Mouse (Mus musculus) limb, embryonic 10.5 days (tissue): Measurements from ENCODE around the gene Galns. TPM values are rescaled to one million over a fixed set of nuclear protein-coding genes. Genes with fewer than 3 reads are reported as not detected.
A peak's percentile ranks its signal among the peaks of the same experiment; 100 is the strongest.

Experiments
- DNase-seq: peaks from one replicate; pipeline ENCODE4 v3.0.0-alpha.2; 2017; ENCODE audit warnings: low spot score
- H3K27ac ChIP-seq: fragments of 300-500 bp; sonication (generic); 2 replicates; pipeline ENCODE4 v1.5.1; 2016; ENCODE audit warnings: mild to moderate bottlenecking
- H3K27me3 ChIP-seq: fragments of 300-500 bp; sonication (generic); 2 replicates; pipeline ENCODE4 v1.6.1; 2016; ENCODE audit warnings: low read depth, mild to moderate bottlenecking; ENCODE audit not compliant: poor library complexity, severe bottlenecking
- H3K36me3 ChIP-seq: fragments of 300-500 bp; sonication (generic); 2 replicates; pipeline ENCODE4 v1.6.1; 2016; ENCODE audit warnings: mild to moderate bottlenecking, moderate library complexity
- H3K4me1 ChIP-seq: fragments of 300-500 bp; sonication (generic); 2 replicates; pipeline ENCODE4 v1.6.1; 2016
- H3K4me3 ChIP-seq: fragments of 300-500 bp; sonication (generic); 2 replicates; pipeline ENCODE4 v1.5.1; 2016; ENCODE audit warnings: mild to moderate bottlenecking, moderate library complexity
- H3K9me3 ChIP-seq: fragments of 300-500 bp; sonication (generic); replicated peaks from 2 replicates; pipeline ENCODE4 v1.6.1; 2016; ENCODE audit warnings: mild to moderate bottlenecking
- WGBS: fragments of 180-500 bp; shearing (Covaris S2); methylation state at CpG from one replicate; pipeline ENCODE4 v1.1.7; 2016; 5-methylcytosine and 5-hydroxymethylcytosine counted together
- polyA plus RNA-seq: library from polyadenylated mRNA; unstranded; fragments of >200 nt; fragmentation: Nextera tagmentation; extraction: Ambion mirVana; gene quantifications from 2 replicates; pipeline ENCODE4 v1.2.1, GENCODE M21; 2016

Galns gene
- polyA plus RNA-seq, 1 experiment from 2014 or later: 5.7 TPM

DNA sequence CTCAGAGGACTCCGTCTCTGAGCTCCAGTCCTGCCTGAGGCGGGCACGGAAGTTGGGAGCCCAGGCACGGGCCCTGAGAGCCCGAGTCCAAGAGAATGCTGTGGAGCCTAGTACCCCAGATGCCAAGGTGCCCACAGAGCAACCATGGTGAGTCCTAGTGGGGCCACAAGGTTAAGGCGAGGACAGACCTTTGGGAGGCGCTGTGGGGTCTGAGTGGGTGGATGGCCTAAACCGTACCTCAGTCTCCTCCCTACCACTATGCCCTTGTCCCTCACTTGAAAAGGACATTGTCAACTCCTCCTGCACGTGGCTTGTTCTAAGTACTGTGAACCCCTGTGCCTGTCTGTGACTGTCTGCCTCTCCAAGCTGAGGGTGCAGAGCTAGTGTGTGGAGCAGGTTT, 41.9 kb downstream of the Galns start:
- Histone ChIP-seq H3K4me1 (peaks cover 56% of the 10 kb centered on the region), H3K27ac (peak overlapping the region; percentile 98)
- 85% methylated on average over 9 of the region's 9 CpGs for WGBS

DNA sequence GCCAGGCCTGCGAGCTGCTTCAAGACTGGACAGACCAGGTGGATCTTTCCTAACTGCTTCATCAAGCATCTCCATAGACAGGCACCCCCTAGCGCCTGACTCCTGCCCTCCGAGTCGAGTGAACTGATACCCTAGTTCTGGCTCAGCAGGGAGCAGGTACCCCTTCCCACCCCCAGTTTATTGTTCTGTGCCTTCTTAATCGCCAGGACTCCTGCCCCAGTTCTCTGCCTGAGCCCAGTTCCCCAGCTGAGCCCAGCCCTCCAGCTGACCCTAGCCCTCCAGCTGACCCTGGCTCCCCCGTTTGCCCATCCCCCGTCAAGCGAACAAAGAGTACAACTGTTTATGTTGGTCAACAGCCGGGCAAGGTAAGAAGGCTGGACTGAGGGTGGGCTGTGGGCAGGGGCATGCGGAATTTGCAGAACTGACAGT, 42.4 kb downstream of the Galns start:
- Histone ChIP-seq H3K9me3 (no peaks in the 10 kb centered on the region), H3K27me3 (no peaks in the 10 kb centered on the region), H3K4me3 (peak overlapping the region; percentile 98), H3K4me1 (peaks cover 55% of the 10 kb centered on the region), H3K27ac (peak overlapping the region; percentile 98), H3K36me3 (peaks cover 56% of the 10 kb centered on the region)
- no peak for DNase-seq
- 18% methylated on average over 10 of the region's 10 CpGs for WGBS

More for the DNA sequence above, 41.9 kb downstream of the Galns start:
- Histone ChIP-seq H3K27me3 (no peaks in the 10 kb centered on the region), H3K36me3 (peaks cover 60% of the 10 kb centered on the region), H3K9me3 (no peaks in the 10 kb centered on the region), H3K4me3 (peak overlapping the region; percentile 98)
- no peak for DNase-seq

DNA sequence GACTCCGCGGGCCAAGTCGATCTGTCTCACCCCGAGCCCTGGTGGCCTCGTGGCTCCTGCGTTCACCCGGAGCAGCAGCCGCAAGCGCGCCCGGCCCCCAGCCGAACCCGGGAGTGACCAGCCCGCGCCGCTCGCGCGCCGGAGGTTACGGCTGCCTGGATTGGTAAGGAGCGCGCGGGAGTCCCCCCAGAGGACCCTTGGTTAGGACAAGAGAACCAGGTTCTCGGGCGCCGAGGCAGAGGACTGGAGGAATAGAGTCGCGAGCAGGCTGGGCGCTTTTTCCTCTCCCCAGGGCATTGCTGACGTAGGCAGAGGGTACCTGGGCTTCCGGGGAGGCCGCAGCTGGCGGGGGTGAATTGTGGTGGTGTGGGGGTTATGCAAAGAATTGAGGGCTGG, 43.2 kb downstream of the Galns start:
- H3K4me3 ChIP-seq: peak overlapping the region; percentile 98
- DNase-seq: no peak
- peak overlapping the region; percentile 98 for H3K27ac ChIP-seq
- H3K36me3 ChIP-seq: peaks cover 48% of the 10 kb centered on the region
- no peaks in the 10 kb centered on the region for H3K9me3 ChIP-seq
- under 1% methylated on average over 34 of the region's 34 CpGs for WGBS
- H3K27me3 ChIP-seq: no peaks in the 10 kb centered on the region
- H3K4me1 ChIP-seq: peaks cover 53% of the 10 kb centered on the region

DNA sequence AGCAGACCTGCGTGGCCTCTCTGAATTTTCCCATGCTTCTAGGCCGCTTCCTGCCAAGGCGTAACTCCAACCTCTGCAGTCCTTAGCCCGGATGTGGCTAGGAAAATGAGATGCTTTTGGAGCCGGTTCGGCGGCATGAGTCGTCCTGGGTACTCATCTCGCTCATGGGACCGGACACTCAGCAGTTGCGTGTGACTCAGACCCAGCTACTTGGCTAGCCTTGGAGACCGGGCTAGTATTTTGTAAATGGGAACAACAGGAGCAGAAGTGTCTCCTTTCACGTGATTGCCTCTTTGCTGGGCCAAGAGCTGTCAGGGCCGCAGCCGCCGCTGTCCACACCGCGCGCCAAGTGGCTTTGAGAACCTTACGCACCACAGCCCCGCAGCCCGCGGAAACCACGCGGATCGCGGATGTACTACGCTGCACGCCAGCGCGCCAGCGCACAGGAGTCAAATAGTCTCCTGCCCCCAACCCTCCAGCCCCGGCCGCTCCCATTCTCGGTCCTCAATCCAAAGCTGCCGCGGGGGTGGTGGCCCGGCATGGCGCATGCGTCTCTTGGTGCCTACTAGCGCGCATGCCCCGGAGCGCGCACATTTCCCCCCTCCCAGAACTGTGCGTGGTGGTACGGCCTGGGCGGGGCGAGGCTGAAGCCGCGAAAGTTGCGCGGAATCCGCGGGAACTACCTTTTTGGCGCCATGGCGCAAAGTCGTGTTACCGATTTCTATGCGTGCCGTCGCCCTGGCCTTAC, 43.7 kb downstream of the Galns start, which contains the start of gene Cdt1:
Cdt1 (plus strand) TSS at position 655 of the 748 bp plus-strand sequence.
- H3K4me1 ChIP-seq: peaks cover 52% of the 10 kb centered on the region
- DNase-seq: peak; percentile 99
- no peaks in the 10 kb centered on the region for H3K27me3 ChIP-seq
- WGBS: under 1% methylated on average over 62 of the region's 62 CpGs
- H3K36me3 ChIP-seq: peaks cover 42% of the 10 kb centered on the region
- peak within 1 kb of the TSS; percentile 98 for H3K4me3 ChIP-seq
- peak within 1 kb of the TSS; percentile 98 for H3K27ac ChIP-seq
- H3K9me3 ChIP-seq: no peaks in the 10 kb centered on the region

DNA sequence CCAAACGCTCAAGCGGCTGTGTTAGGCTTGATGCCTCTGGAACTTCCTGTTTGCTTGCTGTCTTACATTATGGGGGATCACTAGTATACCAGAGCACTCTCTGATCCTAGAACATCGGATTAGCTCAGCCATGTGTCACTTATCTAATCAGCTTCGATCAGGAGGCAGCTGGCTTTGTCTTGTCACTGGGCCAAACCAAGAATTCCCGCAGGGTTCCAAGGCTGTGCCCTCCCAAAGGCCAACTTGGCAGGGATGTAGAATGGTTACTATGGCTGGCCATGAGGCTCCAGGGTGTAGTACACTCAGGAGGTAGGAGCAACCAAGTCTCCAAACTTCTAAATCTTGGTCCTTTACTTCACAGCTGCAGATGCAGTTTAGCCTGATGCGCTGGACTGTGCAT, 44.5 kb downstream of the Galns start:
- peaks cover 49% of the 10 kb centered on the region for H3K4me1 ChIP-seq
- no peaks in the 10 kb centered on the region for H3K9me3 ChIP-seq
- H3K36me3 ChIP-seq: peaks cover 35% of the 10 kb centered on the region
- no peak for DNase-seq
- peak overlapping the region; percentile 98 for H3K4me3 ChIP-seq
- H3K27ac ChIP-seq: peak overlapping the region; percentile 98
- H3K27me3 ChIP-seq: no peaks in the 10 kb centered on the region
- WGBS: 60% methylated on average over 6 of the region's 6 CpGs

DNA sequence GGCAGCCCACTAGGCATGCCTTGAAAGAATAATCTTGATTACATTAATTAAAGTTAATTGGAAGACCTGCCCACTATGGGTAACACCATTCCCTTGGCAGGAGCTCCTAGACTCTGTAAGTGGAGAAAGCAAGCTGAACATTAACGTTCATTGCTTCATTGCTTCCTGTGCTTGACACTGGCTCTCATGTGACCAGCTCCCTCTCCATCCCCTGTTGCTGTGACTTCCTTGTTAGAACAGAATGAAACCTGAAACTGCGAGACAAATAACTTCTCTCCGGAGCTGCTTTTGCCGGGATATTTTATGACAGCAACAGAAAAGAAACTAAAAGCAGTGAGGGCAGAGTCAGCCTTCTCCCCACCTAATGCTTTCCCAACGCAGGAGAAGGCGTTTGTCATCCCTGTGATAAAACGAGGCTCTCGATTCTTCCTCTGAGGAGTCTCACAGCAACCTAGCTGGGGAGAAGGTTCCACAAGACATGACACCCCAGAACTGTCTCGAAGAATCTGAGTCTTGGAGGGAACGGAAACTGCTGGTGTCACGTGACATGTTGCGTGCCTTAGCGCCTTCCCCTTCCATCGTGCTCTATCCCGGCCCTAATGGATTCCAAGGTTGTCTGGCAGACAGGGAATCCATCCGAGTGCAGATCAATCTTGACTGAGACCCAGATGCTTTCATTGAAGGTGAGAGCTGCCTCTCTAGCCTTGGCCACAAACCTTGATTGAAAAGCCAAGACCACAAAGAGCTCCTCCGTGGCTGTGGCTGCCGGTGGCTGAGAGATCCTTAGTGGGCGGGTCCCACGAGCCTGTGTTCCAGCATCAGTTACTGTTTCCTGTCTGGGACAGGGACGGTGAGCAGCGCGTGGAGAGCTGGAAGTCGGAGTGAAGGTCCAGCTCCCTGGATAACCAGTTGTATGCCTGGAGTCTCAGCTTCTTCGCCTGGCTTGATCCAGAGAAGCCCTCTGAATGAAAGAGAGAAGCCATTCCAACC, 46.6 kb downstream of the Galns start:
- peak overlapping the region; percentile 42; the same call in 1 of the 2 replicates for H3K27ac ChIP-seq
- no peaks in the 10 kb centered on the region for H3K9me3 ChIP-seq
- no peaks in the 10 kb centered on the region for H3K27me3 ChIP-seq
- H3K36me3 ChIP-seq: peaks cover 14% of the 10 kb centered on the region
- 85% methylated on average over 25 of the region's 25 CpGs for WGBS
- DNase-seq: no peak
- H3K4me3 ChIP-seq: no peak overlapping the region
- H3K4me1 ChIP-seq: peaks cover 38% of the 10 kb centered on the region

DNA sequence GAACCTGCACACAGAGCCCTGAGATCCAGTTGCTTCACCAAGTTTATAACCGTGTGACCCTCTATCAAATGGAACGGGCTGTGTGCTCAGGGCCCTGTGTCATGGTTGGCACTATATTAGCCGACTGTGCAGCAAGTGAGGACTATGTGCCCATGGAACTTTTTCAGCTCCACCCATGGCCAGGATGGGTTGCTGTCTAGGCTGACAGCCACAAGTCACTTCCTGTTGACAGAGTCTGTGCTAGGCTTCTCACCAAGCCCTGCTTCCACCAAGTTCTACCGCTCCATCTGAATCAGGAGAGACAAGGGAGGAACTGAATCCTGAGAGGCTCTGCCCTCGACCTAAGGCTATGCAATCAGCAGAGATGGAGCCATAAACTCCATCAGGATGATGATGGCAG, 50.1 kb downstream of the Galns start:
- 81% methylated on average over 5 of the region's 5 CpGs for whole genome bisulfite sequencing
- Histone ChIP-seq H3K27ac (no peak overlapping the region), H3K4me1 (peaks cover 40% of the 10 kb centered on the region), H3K36me3 (peaks cover 4% of the 10 kb centered on the region), H3K9me3 (no peaks in the 10 kb centered on the region), H3K27me3 (no peaks in the 10 kb centered on the region), H3K4me3 (no peak overlapping the region)
- no peak for DNase-seq

DNA sequence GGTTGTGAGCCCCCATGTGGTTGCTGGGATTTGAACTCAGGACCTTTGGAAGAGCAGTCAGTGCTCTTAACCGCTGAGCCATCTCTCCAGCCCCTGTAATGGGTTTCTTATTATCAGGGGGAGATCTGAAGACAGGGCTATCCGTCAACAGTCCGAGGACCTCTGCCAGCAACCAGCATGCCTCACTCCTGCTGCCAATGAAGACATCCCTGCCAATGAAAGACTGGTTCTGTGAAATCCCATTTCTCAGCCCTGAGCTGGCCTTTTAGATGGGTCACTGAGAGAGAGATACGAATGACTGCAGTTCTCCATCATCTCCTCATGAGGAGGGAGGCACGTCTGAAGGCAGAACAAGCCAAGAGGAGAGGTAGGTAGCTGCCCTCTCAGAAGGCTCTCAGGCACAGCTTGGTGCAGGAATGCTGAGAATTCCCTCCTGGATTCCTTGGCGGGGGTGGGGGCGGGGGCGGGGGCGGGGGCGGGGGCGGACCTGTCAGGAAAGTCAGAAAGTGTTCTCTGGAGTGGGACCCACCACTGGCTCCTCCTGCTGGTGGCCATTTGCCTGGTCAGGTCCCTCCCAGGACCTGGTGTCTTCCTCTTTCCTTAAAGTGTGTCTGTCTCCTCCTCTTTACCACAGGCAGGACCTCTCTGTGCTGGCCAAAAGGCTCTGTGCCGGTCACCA, 52.5 kb downstream of the Galns start:
- peak overlapping the region; percentile 37 for H3K27ac ChIP-seq
- no peaks in the 10 kb centered on the region for H3K9me3 ChIP-seq
- peak; percentile 56 for DNase-seq
- WGBS: 10% methylated on average over 12 of the region's 12 CpGs
- peaks cover 33% of the 10 kb centered on the region for H3K4me1 ChIP-seq
- H3K27me3 ChIP-seq: no peaks in the 10 kb centered on the region
- 0 out of 2 replicates have a peak overlapping the region, but pooled peaks have one; percentile 6 for H3K4me3 ChIP-seq
- H3K36me3 ChIP-seq: no peaks in the 10 kb centered on the region

DNA sequence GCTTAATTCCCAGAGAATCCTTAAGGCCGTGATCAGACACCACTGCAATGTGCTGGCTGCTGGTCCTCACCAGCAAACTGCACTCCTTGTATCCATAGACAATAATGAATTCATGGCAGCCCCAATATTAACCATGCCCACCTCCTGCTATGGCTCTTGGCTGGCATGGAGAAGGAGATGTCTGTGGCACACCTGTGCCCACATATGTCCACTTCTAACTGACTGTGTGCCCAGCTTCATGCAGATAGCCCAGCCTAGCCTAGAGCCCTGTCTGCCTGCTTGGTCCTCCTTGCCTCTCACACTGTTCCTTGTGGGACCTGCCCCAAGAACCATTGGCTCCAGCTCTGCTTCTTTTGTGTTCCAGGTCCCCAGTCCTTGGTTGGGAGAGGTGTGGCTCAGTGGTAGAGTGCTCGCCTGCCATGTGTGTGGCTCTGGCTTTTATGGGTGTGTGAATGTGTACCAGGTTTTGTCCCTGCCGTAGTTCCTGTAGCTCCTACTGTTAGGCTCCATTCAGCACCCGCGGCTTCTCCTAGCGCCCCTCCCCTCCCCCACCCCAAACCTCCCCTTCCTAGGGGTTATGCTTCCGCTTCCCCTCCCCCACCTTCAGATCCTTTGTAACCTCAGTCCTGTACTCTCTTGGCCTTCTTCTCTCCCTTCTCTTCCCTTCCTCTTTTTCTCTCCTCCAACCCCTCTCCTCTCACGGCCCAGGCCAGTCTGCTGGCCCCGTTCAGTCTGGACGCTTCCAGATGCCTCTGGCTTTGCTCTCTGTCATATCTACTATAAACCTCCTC, 53.8 kb downstream of the Galns start:
- Histone ChIP-seq H3K27ac (peak overlapping the region; percentile 80), H3K9me3 (no peaks in the 10 kb centered on the region), H3K27me3 (no peaks in the 10 kb centered on the region), H3K36me3 (no peaks in the 10 kb centered on the region), H3K4me1 (peaks cover 33% of the 10 kb centered on the region), H3K4me3 (peak overlapping the region; percentile 2; the same call in 1 of the 2 replicates)
- no peak for DNase-seq
- 48% methylated on average over 10 of the region's 10 CpGs for WGBS

DNA sequence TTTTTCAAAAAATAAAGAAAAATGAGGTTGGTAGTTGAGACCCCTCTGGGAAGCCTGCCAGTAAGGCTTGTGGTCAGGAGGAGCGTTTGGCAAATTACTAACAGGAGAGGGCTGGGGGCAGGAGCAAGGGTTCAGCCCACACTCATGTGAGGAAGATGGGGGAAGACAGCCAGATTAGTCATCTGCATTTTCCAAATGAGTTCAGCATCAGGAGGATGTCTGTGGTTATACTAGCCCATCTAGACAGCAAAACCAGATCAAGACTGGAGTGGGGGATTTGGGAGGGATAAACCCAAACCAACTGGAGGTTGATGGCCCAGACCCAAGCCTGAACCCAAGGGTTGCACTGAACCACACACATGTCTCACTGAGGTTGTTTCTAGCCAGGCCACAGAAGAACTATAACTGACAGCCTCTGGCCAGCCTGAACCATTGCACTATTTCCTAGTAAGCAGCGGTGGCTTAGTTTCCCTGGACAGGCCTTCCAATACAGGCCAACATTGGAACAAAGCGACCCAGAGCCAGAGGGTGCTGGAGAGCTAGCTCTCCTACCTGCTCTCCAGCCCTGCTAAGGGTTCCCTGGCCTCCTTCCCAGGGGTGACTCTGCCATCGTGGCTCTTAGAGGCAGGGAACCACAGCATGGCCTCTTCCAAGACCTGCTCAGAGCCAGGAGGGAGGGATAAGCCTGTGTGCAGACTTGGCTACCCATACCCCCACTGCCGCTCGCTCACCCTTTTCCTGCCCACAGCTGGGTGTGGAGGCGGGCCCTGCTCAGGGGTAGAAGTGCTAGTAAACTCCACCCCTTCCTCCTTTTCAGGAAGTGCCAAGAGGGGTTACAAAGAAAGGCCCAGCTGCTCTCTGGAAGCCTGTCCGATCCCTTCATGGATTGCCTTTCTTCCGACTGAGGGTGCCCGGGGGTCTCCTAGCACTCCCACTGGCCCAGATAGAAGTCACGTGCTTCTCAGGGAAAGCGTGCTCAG, 54.9 kb downstream of the Galns start:
- H3K27me3 ChIP-seq: no peaks in the 10 kb centered on the region
- no peaks in the 10 kb centered on the region for H3K9me3 ChIP-seq
- DNase-seq: no peak
- 70% methylated on average over 12 of the region's 12 CpGs for WGBS
- H3K36me3 ChIP-seq: no peaks in the 10 kb centered on the region
- peak overlapping the region; percentile 80 for H3K27ac ChIP-seq
- H3K4me1 ChIP-seq: peaks cover 38% of the 10 kb centered on the region
- no peak overlapping the region for H3K4me3 ChIP-seq

DNA sequence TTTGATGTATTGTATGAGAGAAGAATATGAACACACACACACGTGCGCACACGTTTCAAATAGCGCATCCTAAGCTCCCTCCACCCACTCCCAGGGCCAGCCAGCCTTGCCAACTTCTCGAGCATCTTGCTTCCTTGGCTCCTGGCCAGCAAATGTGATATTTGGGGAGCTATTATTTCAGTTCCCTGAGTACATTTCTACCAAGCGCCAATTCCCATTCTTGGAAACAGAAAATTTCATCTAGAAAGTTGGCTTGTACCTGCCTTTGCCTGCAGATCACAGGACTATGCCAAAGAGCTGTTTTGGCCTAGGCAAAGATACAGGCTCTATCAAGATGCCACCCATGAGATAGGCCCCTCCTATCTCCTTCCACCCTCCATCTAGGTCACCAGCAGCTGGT, 56.5 kb downstream of the Galns start:
- H3K9me3 ChIP-seq: no peaks in the 10 kb centered on the region
- H3K27ac ChIP-seq: no peak overlapping the region

More for the DNA sequence above, 56.5 kb downstream of the Galns start:
- 93% methylated on average over 6 of the region's 6 CpGs for WGBS
- no peak overlapping the region for H3K4me3 ChIP-seq
- no peak for DNase-seq
- no peaks in the 10 kb centered on the region for H3K27me3 ChIP-seq
- H3K4me1 ChIP-seq: peaks cover 53% of the 10 kb centered on the region
- no peaks in the 10 kb centered on the region for H3K36me3 ChIP-seq
